Mouse (Mus musculus): ENCODE results near the gene Plekhb2.

Plekhb2 gene

DNA sequence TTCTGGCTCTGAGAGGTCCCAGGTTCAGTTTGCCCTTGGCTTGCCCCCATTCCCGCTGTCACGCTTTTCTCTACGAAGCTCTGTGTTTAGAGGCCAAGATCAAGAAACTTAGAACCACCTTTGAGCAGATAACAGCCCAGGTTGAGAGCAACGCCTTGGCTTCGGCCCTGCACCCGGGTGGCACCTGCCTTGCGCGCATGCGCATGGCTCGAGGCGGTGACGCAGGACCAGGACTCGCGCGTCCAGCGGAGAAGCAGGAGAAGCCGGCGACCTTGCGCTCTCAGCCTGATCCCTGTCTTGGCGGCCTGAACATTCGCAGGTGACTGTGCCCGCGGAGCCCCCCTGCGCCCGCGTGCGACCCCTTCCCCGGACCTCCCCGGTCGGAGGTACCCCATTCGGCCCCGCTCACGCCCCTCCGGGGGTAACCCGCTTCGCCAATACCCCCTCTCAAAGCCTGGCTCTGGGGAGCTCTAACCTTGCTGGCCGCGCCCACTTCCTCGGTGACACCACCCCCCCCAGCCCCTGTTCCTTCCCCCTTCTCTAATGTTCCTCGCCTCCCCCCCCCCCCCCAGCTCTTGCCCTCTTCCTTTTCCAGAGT lies at the start of gene Plekhb2:
TSS of gene Plekhb2 (plus strand) at position 232 of the 598 bp plus-strand sequence.
- peak; percentile 68 to 85 for DNase-seq (ENCODE audit: low spot score in 2 of 2)

DNA sequence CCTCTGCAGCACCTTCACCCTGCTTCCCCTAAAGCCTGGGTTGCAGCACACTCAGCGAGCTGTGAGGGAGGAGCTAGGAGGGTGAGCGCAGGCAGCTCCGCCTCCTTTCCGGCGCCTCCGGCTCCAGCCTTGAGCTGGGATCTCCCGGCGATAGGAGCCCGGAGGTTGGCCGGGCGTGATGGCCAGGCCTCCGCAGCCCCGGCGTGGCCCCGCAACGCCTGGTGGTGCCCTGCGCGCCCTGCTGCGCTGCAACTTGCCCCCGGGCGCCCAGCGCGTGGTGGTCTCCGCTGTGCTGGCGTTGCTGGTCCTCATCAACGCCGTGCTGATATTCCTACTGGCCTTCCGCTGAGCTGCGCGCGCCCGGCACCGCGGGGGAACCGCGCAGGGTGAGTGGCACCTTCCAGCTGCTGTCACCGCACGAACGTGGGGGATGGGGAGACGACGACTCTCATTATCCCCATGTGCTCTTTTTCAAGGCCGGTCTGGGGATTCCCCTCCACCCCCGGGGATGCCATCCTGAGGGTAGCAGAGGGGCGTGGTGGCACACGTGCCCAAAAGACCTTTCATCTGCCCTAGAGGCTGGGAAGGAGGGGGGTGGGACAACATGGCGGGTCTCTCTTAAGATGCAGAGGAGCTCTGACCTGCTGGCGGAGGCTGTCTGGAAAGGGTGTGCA lies 48.0 kb upstream of the Plekhb2 start:
- DNase-seq (ENCODE audit: low spot score in 2 of 2), result peak in 1 of 2 experiments; percentile 50

DNA sequence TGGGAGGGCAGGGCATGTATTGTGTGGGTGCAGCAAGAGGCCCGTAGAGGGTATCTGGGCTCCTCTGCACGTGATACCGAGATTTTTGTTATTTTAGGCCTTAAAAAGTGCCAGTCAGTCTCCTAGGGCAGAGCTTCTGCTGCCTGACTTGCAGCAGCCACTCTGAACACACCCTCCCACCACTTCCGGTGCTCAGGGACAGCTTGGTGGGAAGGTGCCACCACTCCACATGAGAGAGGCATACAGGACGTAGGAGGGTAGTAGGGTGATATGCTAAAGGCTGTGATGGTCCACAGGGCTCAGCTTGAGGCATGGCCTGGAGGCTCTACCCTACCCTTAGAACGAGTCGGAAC lies 47.5 kb upstream of the Plekhb2 start:
- DNase-seq (ENCODE audit: low spot score in 2 of 2), result no peak

DNA sequence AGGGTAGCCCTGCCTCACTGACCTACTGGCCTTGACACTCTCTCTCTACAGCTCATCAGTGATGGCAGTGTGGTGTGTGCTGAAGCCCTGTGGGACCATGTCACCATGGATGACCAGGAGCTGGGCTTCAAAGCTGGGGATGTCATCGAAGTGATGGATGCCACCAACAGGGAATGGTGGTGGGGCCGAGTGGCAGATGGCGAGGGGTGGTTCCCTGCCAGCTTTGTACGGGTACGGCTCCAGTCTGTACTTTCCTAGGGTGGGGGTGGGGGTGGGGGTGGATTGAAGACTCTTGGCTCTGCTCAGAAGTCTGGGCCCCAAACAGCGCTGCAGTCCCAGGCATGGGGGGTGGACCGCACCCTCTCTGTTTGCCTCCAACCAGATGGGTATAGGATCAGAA lies 44.9 kb upstream of the Plekhb2 start:
- DNase-seq (ENCODE audit: low spot score in 2 of 2), result no peak

DNA sequence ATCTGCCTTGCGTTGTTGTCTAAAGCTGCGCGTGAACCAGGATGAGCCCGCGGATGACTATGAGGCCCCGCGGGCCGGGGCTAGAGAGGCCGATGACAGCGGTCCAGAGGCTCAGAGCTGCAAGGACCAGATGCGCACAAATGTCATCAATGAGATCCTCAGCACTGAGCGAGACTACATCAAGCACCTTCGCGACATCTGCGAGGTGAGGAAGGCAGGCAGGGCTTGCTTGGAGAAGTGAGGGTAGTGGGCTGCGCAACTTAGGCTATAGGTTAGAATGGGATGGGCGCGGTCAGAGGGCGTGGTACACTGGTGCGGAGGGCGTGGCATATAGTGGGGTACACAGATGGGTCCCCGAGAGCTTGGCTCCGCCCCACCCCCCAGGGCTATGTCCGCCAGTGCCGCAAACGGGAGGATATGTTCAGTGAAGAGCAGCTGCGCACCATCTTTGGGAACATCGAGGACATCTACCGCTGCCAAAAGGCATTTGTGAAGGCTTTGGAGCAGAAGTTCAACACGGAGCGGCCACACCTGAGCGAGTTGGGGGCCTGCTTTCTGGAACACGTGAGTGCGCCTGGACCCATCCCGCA lies 43.8 kb upstream of the Plekhb2 start:
- DNase-seq (ENCODE audit: low spot score in 2 of 2), result no peak

DNA sequence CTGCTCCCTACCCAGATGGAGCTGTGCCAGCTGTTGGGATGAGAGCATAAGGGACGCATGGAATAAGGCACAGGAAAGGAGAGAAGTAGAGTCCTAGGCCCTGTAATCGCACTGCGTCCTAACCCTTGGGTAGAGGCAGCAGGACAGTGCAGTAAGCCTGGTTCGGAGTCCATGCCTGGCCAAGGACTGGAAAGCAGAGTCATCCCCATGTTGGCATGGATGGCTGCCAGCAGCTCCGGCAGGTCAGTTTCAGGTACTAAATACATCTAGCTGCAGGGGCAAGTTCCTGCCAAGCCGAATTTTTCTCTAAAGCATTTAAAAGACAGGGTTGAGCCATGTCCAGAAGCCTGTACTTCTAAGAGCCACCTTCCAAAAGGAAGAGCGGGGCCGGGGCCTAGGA lies 41.3 kb upstream of the Plekhb2 start:
- DNase-seq (ENCODE audit: low spot score in 2 of 2), result no peak

DNA sequence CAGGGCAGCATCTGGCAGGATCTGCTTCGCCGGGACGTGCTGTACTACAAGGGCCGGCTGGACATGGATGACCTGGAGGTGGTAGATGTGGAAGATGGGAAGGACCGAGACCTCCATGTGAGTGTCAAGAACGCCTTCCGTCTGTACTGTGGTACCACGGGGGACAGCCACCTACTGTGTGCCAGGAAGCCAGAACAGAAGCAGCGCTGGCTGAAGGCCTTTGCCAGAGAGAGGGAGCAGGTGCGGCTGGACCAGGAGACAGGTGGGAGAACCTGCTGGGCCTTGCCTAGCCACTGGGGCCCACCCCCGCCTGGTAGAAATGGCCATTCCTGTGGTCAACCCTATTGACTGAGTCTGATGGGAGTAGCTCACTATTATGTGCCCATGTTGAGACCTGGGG lies 39.5 kb upstream of the Plekhb2 start:
- no peak for DNase-seq (ENCODE audit: low spot score in 2 of 2)

DNA sequence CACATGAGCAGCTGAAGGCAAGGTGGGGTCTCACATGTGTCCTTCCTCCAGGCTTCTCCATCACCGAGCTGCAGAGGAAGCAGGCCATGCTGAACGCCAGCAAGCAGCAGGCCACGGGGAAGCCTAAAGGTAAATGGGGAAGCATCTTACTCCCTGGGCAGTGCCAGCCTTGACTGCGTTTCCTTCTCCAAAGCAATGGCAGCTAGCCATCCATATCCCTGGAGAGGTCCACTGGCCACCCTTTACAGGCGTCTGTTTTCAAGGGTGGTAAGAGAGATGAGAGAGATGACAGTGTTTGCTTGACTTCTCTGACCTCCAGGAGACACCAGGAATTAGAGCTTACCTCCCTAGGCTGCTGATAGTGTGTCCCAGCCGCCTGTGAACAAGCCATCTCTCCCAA lies 38.7 kb upstream of the Plekhb2 start:
- DNase-seq (ENCODE audit: low spot score in 2 of 2), result no peak

DNA sequence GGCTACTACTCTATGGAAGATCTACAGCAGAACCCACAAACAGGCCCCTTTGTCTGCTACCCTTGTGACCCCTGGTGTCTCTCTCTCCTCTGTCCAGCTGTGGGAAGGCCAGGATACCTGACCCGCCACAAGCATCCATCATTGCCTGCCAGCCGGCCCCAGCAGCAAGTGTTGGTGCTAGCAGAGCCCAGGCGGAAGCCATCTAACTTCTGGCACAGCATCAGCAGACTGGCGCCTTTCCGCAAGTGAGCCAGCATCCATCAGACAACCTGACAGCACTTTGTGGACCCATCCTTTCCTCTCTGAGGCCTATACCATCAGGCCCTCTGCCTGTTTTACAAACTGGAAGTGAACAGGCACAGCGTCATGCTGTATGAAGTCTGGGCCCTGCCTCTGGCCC lies 38.2 kb upstream of the Plekhb2 start:
- DNase-seq (ENCODE audit: low spot score in 2 of 2), result peak in 1 of 2 experiments; percentile 48

DNA sequence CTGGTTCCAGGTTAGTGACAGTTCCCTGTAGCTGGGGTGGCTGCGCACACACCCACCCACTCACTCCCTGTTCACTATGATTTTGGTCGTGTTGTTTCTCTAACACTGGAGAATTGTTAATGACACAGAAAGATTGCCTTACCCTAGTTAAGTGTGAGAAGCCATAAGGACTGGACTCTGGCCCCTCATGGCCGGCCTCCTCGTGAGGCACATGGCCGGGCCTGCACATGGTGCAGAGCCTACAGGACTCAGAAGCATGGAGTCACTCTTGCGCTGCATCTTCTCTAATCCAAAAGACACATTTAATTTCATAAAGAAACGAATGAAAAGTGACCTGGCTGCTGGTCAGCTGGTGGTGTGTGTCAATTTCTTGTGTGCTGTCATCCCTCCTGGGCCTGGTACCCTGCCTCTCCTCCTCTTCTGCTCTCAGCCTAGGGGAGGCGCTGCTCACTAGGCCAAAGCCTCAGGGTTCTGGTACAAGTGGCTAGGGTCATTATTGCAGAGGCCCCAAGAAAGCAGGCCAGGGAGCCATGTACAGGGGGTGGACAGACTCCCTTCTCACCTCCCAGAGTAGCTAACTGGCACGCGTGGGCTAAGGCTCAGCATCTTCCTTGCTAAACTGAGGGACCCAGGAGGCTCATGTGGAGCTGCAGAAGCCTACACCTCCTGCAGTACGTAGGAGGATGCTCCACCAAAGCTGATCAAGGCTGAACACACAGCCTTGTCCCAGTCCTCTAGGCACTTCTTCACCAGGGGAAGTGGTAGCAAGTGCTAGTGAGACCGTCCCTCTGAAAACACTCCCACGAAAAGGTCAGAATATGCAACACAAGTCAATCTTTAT lies 37.1 kb upstream of the Plekhb2 start:
- no peak for DNase-seq (ENCODE audit: low spot score in 2 of 2)

DNA sequence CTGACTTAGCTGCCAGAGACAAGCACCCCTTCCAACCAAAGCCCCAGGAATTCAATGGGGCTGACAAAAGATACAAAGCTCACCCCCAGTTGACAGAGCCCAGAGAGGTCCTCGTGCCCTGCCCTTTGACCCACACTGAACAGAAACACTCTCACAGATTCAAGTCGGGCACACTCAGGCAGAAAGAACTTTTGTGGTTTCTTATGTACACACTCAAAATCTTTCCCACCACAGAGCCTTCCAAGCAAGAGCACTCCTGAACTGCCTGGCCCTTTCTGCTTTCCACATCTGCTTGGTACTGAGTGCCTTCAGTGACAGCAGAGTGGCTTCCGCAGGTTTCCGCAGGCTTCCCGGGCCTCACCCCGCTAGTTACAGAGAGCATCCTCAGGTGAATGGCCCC lies 33.9 kb upstream of the Plekhb2 start:
- no peak for DNase-seq (ENCODE audit: low spot score in 2 of 2)

DNA sequence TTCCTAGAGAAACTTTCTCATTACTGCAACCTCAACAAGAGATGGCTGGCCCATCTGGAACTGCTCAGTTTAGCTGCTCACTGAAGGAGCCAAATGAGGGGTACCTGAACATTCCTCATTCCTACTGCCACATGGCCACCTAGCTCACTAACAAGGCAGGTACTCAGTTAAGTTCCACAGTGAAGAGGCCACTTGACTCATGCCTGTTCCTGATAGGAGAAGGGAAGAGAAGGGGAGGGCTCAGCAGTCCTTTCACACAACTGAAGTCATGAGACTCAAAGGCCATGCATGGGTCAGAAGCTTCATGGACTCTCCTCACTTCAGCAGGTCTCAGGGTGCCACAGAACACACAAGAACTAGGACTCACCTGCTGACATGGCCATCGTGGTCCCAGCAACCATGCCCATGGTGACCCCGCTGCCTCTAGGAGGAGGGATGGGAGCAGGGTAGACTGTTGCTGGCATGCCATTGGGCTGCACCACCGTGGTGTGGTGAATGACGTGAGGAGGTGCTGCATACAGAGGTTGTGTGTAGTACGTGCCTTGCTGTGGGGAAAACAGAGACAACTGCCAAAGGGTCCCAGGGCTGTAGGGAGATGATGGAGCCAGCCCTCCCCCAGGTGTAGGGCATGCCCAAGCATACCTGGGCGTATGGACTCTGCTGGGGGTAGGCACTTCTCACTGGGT lies 30.4 kb upstream of the Plekhb2 start:
- no peak for DNase-seq (ENCODE audit: low spot score in 2 of 2)

DNA sequence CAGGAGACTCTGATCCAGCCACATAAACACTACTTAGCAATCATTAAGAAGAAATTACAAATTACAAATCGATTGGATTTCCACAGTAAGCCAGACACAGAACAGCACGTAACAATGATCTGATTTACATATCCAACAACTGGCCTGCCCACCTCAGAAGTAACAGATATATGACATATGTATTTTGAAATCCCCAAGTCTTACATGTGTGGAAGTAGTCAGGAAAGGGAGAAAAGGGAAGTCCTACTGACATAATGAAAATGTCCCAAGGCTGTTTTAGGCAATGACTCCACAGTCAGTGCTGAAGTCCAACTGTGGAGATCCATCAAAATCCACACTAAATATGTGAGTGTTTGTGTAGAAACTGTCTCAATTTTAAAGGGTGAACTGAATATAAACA lies 28.4 kb upstream of the Plekhb2 start:
- no peak for DNase-seq (ENCODE audit: low spot score in 2 of 2)

DNA sequence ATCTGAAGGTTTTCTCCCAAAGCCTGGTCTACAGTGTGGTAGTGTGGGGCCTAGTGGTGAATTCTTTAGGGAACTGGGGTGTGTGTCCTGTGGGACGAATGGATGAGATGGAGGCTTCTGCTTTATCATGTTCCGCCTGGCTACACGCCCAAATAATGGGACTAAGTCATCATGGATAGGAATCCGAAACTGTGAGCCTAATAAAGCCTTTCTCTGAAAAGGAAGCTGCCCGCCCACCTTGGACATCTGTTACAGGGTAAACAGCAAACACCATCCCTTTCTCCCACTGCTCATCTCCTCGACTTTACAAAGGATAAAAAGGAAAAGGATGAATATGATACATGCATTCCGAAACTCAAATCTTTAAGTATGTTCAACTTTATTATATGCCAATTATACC lies 27.8 kb upstream of the Plekhb2 start:
- no peak for DNase-seq (ENCODE audit: low spot score in 2 of 2)

DNA sequence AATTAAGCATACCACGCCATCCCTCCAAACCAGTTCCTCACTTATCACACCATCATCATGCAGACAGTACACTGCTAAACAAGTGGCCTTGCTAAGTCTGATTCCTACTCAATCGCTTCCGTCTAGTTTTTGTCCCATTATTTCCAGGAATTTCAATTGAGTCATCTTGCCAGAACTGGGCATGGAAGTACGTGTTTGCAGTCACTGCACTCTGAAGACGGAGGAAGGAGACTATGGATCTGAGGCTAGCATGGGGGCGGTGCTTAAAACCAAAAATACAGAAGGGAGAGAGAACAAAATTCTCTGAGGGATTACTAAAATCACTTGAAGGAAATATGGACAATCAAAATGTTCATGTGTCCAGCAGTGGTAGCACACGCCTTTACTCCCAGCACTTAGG lies 27.0 kb upstream of the Plekhb2 start:
- no peak for DNase-seq (ENCODE audit: low spot score in 2 of 2)

DNA sequence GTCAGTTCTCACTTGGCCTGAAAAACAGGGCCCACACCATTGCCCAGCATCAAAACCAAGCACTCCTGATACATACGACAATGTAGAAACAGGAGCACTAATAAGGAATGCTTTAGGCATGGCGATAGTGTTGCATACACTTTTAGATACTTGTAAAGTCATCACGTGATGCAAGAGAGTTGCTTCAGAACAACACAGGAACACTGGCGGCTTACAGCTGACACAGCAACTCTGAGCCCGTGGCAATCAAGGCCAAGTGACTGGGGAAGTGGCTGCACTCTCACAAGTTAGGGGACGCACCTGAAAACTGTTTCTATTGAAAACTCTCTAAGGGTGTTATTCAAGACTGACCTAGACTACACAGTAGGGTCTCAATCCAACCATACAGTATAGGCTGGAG lies 26.4 kb upstream of the Plekhb2 start:
- no peak for DNase-seq (ENCODE audit: low spot score in 2 of 2)

DNA sequence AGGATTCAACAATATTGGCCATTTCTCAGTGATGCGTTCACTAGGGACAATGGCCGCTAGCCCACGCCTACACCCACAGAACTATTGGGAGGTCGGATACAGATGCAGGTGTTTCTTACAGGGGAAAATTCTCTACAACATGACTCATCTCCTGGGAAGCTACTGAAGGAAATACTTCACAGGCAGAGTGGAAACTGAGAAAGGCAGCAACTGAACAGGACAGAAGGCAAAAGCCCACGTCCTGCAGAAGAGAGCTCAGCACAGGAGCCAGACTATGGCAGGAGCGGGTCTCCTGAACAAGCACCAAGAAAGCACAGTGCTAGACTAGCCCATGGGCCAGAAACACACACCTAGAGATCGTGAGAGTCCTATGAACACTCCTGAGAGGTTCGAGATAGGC lies 25.6 kb upstream of the Plekhb2 start:
- DNase-seq (ENCODE audit: low spot score in 2 of 2), result no peak

DNA sequence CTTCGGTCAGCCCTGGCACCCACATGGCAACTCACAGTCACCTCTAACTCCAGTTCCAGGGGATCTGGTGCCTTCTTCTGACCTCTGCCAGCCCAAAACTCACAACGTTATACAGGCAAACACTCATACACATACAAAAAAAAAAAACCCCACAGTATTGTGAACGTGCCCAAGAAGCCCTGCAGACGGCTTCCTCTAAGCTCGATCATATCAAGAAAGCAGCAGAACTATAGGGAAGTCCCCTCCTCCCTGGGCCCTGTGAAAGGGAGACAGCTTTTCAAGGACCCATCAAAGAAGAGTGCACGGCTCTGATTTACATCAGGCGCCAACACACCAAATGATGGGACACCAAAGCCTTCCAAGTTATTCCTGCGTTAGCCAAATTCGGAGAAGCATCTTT lies 23.9 kb upstream of the Plekhb2 start:
- no peak for DNase-seq (ENCODE audit: low spot score in 2 of 2)

DNA sequence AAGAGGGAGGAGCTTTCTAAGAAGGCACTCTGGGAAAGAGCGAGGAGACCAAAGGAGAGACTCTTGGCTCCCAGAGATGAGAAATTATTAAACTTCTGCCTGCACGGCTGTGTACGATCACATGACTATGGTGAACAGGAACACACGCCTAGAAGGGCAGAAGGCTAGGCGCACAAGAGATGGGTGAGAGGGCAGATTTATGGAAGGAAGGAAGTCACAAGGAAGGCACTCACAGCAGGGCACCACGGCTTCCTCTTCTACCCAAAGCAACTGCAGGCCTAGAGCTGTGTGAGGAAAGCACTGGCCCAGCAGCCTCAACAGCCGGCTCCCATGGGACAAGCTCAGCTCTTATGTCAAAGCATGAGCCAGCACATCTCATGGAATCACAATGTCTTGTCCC lies 21.9 kb upstream of the Plekhb2 start:
- no peak for DNase-seq (ENCODE audit: low spot score in 2 of 2)

DNA sequence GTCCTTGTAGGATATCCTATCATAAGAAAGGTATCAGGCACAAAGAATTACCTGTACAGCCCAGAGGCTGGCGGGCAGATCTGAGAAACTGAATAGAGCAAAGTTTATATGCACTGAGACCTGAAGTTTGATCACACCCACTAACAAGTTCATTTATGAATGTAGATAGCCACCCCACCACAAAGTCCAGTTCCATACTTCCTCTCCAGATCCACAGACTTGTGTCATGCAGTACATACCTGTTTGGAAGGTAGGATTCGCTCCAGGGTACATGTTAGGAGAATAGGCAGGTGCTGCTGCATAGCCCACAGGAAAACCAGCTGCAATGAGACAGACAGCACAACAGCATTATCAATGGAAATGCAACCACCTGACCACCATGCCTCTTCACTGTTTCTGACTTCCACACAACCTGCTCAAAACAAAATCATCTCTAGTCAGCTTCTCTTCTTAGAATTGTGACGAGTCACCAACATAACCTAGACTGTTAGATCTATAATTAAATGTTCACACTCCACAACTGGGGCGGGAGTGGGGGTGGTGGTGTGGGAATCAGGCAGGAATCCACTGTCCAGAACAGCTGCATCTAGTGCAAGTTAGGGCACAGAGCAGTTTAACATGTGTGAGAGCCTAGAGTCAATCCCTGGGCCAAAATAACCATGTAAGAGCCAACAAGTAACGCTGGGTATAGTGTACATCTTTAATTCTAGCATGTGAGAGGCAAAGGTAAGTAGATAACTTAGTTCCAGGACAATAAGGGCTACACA lies 21.1 kb upstream of the Plekhb2 start:
- no peak for DNase-seq (ENCODE audit: low spot score in 2 of 2)

DNA sequence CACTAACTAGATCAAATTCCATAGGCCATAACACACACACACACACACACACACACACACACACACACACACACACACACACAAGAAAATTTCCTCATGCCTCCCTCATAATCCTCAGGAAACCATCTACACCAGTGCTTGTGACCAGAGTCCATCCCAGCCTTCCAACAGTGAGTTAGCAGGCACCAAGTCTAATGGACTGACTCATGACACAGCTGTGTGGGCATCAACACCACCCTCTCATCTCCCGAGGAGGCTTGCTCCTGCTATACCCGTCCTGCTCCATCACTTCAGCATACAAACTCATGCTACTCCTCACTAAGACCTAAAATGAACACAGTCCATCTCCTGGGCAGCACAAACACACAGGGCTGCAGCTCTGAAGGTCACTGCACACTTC lies 18.8 kb upstream of the Plekhb2 start:
- DNase-seq (ENCODE audit: low spot score in 2 of 2), result no peak

Data from cerebellum, postnatal 4 days (tissue).